Mouse (Mus musculus) stomach, embryonic 16.5 days (tissue): ENCODE data around the gene Kiz. TPM values are rescaled to one million over a fixed set of nuclear protein-coding genes. Genes with fewer than 3 reads are reported as not detected.

ENCODE experiments used
- ATAC-seq: fragments of 200-750 bp; cut with Nextera tagmentation; 2 replicates; pipeline ENCODE4 v1.8.0; 2017; ENCODE audit warnings: moderate number of reproducible peaks, moderate TSS enrichment; ENCODE audit not compliant: insufficient read depth, low FRiP score
- H3K27ac ChIP-seq: fragments of 300-500 bp; sonication (generic); 2 replicates; pipeline ENCODE4 v1.5.1; 2014; ENCODE audit warnings: low read length
- H3K27me3 ChIP-seq: fragments of 300-500 bp; sonication (generic); 2 replicates; pipeline ENCODE4 v1.6.1; 2014; ENCODE audit warnings: low read length, control low read depth, mixed read lengths; ENCODE audit not compliant: control insufficient read depth, insufficient read depth
- H3K36me3 ChIP-seq: fragments of 300-500 bp; sonication (generic); 2 replicates; pipeline ENCODE4 v1.6.1; 2014; ENCODE audit warnings: low read length; ENCODE audit not compliant: control insufficient read depth, insufficient read depth
- H3K4me1 ChIP-seq: fragments of 300-500 bp; sonication (generic); 2 replicates; pipeline ENCODE4 v1.6.1; 2014; ENCODE audit warnings: low read length, control low read depth, mixed read lengths; ENCODE audit not compliant: control insufficient read depth, insufficient read depth
- H3K4me2 ChIP-seq: fragments of 300-500 bp; sonication (generic); 2 replicates; pipeline ENCODE4 v1.6.1; 2014; ENCODE audit warnings: low read depth, low read length, mixed read lengths
- H3K4me3 ChIP-seq: fragments of 300-500 bp; sonication (generic); replicated peaks from 2 replicates; pipeline ENCODE4 v1.5.1; 2014; ENCODE audit warnings: mild to moderate bottlenecking, low read length
- H3K9ac ChIP-seq: fragments of 300-500 bp; sonication (generic); 2 replicates; pipeline ENCODE4 v1.6.1; 2014; ENCODE audit warnings: low read length
- H3K9me3 ChIP-seq: fragments of 300-500 bp; sonication (generic); replicated peaks from 2 replicates; pipeline ENCODE4 v1.6.1; 2016; ENCODE audit warnings: low read length, control low read depth; ENCODE audit not compliant: control insufficient read depth
- WGBS: fragments of 180-500 bp; shearing (Covaris S2); extraction: QIAGEN DNeasy Blood & Tissue Kit; methylation state at CpG from one replicate; pipeline ENCODE4 v1.1.7; 2014; 5-methylcytosine and 5-hydroxymethylcytosine counted together
- polyA plus RNA-seq: library from polyadenylated mRNA; unstranded; fragments of >200 nt; fragmentation: Nextera tagmentation; extraction: Ambion mirVana; gene quantifications from 2 replicates; pipeline ENCODE4 v1.2.1, GENCODE M21; 2015

Kiz gene
- polyA plus RNA-seq, 1 experiment from 2014 or later, result 26.7 TPM

DNA sequence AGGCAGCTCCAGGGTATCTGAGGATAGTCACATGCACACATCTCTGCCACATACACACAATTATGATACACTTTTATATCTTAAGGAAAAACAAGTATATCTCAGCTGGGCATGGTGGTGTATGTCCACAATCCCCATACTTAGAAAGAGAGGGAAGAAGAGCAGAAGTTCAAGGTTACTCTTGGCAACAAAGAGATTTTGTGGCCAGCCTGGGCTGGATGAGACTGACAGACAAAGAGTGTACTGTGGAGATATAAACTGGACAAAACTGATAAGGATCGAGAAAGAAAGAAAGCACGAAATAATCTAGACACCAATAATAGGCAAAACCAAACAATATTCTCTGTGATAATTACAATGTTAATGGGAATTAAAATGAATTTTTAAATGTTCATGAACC is 151.6 kb downstream of the Kiz start:
- Histone ChIP-seq H3K36me3 (no peaks in the 10 kb centered on the region), H3K9me3 (no peaks in the 10 kb centered on the region), H3K4me2 (no peak overlapping the region), H3K4me3 (no peak overlapping the region), H3K4me1 (peaks cover 8% of the 10 kb centered on the region), H3K9ac (no peak overlapping the region), H3K27ac (no peak overlapping the region), H3K27me3 (no peaks in the 10 kb centered on the region)
- ATAC-seq, result no peak
- WGBS, result 88% methylated on average over 2 of the region's 2 CpGs

- Histone ChIP-seq H3K36me3 (no peaks in the 10 kb centered on the region), H3K4me3 (no peak overlapping the region), H3K4me2 (no peak overlapping the region), H3K4me1 (peaks cover 8% of the 10 kb centered on the region), H3K9ac (no peak overlapping the region), H3K27me3 (no peaks in the 10 kb centered on the region), H3K9me3 (no peaks in the 10 kb centered on the region), H3K27ac (no peak overlapping the region)
- ATAC-seq, result no peak
Observed at GRCm38 (mm10) chr2:147009084-147009483, 153.4 kb downstream of the Kiz start.

- Histone ChIP-seq H3K9ac (no peak overlapping the region), H3K36me3 (no peaks in the 10 kb centered on the region), H3K4me3 (no peak overlapping the region), H3K4me2 (no peak overlapping the region), H3K4me1 (peaks cover 11% of the 10 kb centered on the region), H3K27ac (no peak overlapping the region), H3K27me3 (no peaks in the 10 kb centered on the region), H3K9me3 (no peaks in the 10 kb centered on the region)
- WGBS, result 92% methylated on average over 4 of the region's 4 CpGs
- ATAC-seq, result no peak
Observed at GRCm38 (mm10) chr2:147010141-147010540, 154.5 kb downstream of the Kiz start.

DNA sequence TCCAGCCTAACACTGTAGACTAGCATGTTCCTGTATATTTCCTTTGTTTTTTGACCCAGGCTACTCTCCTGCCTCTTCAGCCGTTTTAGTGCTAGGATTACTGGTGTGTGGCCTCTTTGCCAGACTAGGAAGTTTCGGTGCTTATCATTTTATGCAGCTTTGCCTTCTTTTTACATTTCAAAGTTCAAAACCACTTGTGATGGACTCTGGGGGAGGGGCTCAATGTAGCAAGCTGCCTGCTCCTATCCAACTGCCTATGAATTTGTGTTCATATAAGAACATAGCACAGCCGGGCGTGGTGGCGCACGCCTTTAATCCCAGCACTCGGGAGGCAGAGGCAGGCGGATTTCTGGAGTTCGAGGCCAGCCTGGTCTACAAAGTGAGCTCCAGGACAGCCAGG is 155.3 kb downstream of the Kiz start:
- H3K4me1 ChIP-seq, result peaks cover 14% of the 10 kb centered on the region
- no peak overlapping the region for H3K9ac ChIP-seq
- H3K27ac ChIP-seq, result no peak overlapping the region
- 94% methylated on average over 9 of the region's 9 CpGs for WGBS
- ATAC-seq, result no peak
- no peak overlapping the region for H3K4me3 ChIP-seq
- H3K4me2 ChIP-seq, result no peak overlapping the region
- H3K27me3 ChIP-seq, result no peaks in the 10 kb centered on the region
- H3K9me3 ChIP-seq, result no peaks in the 10 kb centered on the region
- H3K36me3 ChIP-seq, result no peaks in the 10 kb centered on the region

- Histone ChIP-seq H3K36me3 (no peaks in the 10 kb centered on the region), H3K9me3 (no peaks in the 10 kb centered on the region), H3K4me2 (peak overlapping the region; percentile 61), H3K27me3 (no peaks in the 10 kb centered on the region), H3K9ac (peak overlapping the region; percentile 89), H3K4me1 (peaks cover 14% of the 10 kb centered on the region), H3K27ac (peak overlapping the region; percentile 98), H3K4me3 (peak overlapping the region; percentile 79)
- ATAC-seq, result no peak
- WGBS, result 56% methylated on average over 3 of the region's 3 CpGs
Observed at GRCm38 (mm10) chr2:147011474-147012140, 155.9 kb downstream of the Kiz start.

GRCm38 (mm10) chr2:147012141-147012622 is 156.5 kb downstream of the Kiz start:
- no peak for ATAC-seq
- H3K36me3 ChIP-seq, result no peaks in the 10 kb centered on the region
- H3K9ac ChIP-seq, result peak overlapping the region; percentile 89
- H3K4me2 ChIP-seq, result peak overlapping the region; percentile 61
- peak overlapping the region; percentile 79 for H3K4me3 ChIP-seq
- WGBS, result 26% methylated on average over 7 of the region's 7 CpGs
- H3K4me1 ChIP-seq, result peaks cover 14% of the 10 kb centered on the region
- H3K27ac ChIP-seq, result peak overlapping the region; percentile 98
- H3K27me3 ChIP-seq, result no peaks in the 10 kb centered on the region
- no peaks in the 10 kb centered on the region for H3K9me3 ChIP-seq

DNA sequence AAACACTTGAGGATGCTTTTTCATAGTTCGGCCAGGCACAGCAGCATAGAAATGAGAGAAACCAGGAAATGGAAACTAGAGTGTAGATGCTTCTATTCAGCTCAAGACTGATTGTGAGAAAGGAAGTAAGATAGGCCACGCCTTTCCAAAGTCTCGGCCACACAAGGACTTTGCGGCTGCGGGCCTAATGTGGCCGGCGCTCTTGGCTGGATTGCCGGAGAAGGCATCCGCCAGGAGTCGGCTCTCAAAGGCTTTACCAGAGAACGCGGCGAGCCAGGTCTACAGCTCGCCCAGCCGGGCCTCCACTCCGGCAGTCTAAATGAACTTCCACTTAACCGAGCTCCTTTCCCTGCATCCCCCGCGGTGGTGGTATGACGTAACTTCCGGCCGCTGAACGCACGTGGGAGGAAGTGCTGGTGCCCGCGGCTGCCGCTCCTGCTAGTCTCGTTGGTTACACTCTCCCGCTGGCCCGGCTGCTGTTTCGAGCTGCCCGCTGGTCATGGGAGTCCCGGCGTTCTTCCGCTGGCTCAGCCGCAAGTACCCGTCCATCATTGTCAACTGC is 157.0 kb downstream of the Kiz start, which contains the start of gene Xrn2:
Xrn2 (plus strand) TSS at position 374 of the 562 bp plus-strand sequence.
- Histone ChIP-seq H3K4me2 (peak within 1 kb of the TSS; percentile 69), H3K4me3 (peak within 1 kb of the TSS; percentile 79), H3K27ac (peak within 1 kb of the TSS; percentile 98), H3K9me3 (no peaks in the 10 kb centered on the region), H3K36me3 (no peaks in the 10 kb centered on the region), H3K27me3 (no peaks in the 10 kb centered on the region), H3K4me1 (peaks cover 14% of the 10 kb centered on the region), H3K9ac (peak within 1 kb of the TSS; percentile 89)
- peak; percentile 95 for ATAC-seq
- 0% methylated on average over 37 of the region's 37 CpGs for WGBS

DNA sequence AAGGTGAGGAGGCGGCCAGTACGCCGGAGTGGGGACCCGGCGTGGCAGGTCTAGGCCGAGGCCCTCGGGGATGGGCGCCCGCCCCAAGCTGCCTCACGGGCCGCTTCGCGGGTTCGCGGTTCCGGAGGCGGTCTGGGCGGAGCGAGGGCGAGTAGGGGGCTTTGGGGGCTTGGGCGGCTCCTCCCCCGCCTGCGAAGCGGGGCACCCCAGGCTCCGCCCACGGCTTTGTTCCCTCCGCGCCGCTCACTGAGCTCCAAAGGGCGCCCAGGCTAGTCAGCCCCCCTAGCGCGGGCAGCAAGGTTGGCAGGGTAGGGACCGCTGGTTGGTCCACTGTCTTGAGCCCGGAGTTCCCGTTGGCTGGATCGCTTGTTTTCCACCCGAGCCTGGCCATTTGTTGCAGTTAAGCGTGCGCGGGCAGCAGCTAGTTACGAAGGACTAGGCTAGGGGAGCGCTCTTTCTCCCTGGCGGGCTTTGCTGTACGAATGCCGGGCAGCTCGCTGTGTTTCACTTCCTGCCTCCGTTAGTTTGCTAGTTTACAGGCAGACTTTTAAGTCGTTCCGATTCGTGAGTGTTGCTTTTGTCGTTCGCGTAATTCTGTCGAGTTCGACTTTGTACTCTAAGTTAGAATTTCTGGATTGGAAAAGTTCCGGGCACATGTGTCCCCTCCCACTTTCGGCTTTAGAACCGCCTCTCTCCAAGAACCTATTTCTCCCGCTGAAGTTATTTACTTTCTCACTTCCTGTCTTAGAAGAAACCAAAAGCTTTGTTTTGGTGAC is 157.7 kb downstream of the Kiz start:
- Histone ChIP-seq H3K9me3 (no peaks in the 10 kb centered on the region), H3K4me2 (peak overlapping the region; percentile 69), H3K36me3 (no peaks in the 10 kb centered on the region), H3K4me1 (peaks cover 14% of the 10 kb centered on the region), H3K4me3 (peak overlapping the region; percentile 79), H3K27me3 (no peaks in the 10 kb centered on the region), H3K27ac (peak overlapping the region; percentile 98), H3K9ac (peak overlapping the region; percentile 89)
- peak; percentile 88 for ATAC-seq
- under 1% methylated on average over 59 of the region's 59 CpGs for WGBS
